ENCODE assay signal across 14 mouse cellular contexts in genomic region chr14:25301336-25302031, GRCm38 (mm10).
DNase-seq lines count a peak whose midpoint lies in the region; ATAC-seq and TF ChIP-seq lines count a peak whose summit lies in the region.
"Had no signal": no experiment of that assay in that cellular context is flagged by ENCODE, and none has a peak within 500 bp of the region (broad histone marks: within the 10 kb centered on the region; RNA-seq: fewer than 3 reads in every experiment).

No protein-coding gene starts in this region.

- TF ChIP-seq CTCF in hindbrain, postnatal 0 days (IDR thresholded peaks at IDR 0.05; ENCODE audit: low read depth) = no peak

- no peak for DNase-seq in embryonic facial prominence, embryonic 14.5 days (ENCODE audit: low spot score)
- no peak for DNase-seq in embryonic facial prominence, embryonic 10.5 days (ENCODE audit: low spot score)
- DNase-seq in midbrain, embryonic 14.5 days = no peak
- DNase-seq in midbrain, embryonic 11.5 days (ENCODE audit: low spot score, missing footprints) = no peak
- no peak for DNase-seq in hindbrain, postnatal 0 days (ENCODE audit: low spot score)
- DNase-seq in splenic B cell, adult 2 months (ENCODE audit: low read depth, low spot score) = peak; percentile 32
- DNase-seq in right cerebral cortex, postnatal 14 days = no peak
- DNase-seq in heart, postnatal 36 days = no peak
- DNase-seq: gastrocnemius, postnatal 25 days; kidney, adult 8-10 months; layer of hippocampus, adult 9-11 months; thymus, postnatal 25 days had no signal

- no peaks in the 10 kb centered on the region for H3K36me3 ChIP-seq in embryonic facial prominence, embryonic 14.5 days (ENCODE audit: control insufficient read depth, insufficient read depth, low read length)
- H3K36me3 ChIP-seq in embryonic facial prominence, embryonic 10.5 days (replicated peaks) = no peaks in the 10 kb centered on the region
- H3K36me3 ChIP-seq in midbrain, embryonic 14.5 days (ENCODE audit: control insufficient read depth, insufficient read depth, low read length) = no peaks in the 10 kb centered on the region
- no peaks in the 10 kb centered on the region for H3K36me3 ChIP-seq in midbrain, embryonic 11.5 days (ENCODE audit: control insufficient read depth, insufficient read depth, low read length)
- H3K36me3 ChIP-seq in hindbrain, postnatal 0 days (ENCODE audit: insufficient read depth, low read length) = no peaks in the 10 kb centered on the region
- no peaks in the 10 kb centered on the region for H3K36me3 ChIP-seq in splenic B cell, adult 2 months (ENCODE audit: control insufficient read depth, insufficient read depth, low read length, poor library complexity, severe bottlenecking)
- H3K36me3 ChIP-seq: G1E; lung, embryonic 15.5 days had no signal

- H3K4me1 ChIP-seq in embryonic facial prominence, embryonic 14.5 days (ENCODE audit: control insufficient read depth, insufficient read depth, low read length) = peaks cover 14% of the 10 kb centered on the region
- peaks cover 39% of the 10 kb centered on the region for H3K4me1 ChIP-seq in embryonic facial prominence, embryonic 10.5 days
- peaks cover 30% of the 10 kb centered on the region for H3K4me1 ChIP-seq in midbrain, embryonic 14.5 days (ENCODE audit: control insufficient read depth, insufficient read depth, low read length)
- peaks cover 24% of the 10 kb centered on the region for H3K4me1 ChIP-seq in midbrain, embryonic 11.5 days (ENCODE audit: control insufficient read depth, insufficient read depth, low read length)
- H3K4me1 ChIP-seq in hindbrain, postnatal 0 days (ENCODE audit: insufficient read depth, low read length) = 0 out of 2 replicates have a peak, but pooled peaks cover 4% of the 10 kb centered on the region

- intact Hi-C loops in heart, postnatal 36 days (cut with DNase I) = loop anchor here (5.0 kb wide), 1 partner anchor 524 kb away; no protein-coding TSS in a partner anchor

- no peak overlapping the region for H3K9ac ChIP-seq in embryonic facial prominence, embryonic 14.5 days (ENCODE audit: low read depth, low read length)
- H3K9ac ChIP-seq in midbrain, embryonic 14.5 days (replicated peaks; ENCODE audit: low read length) = no peak overlapping the region
- no peak overlapping the region for H3K9ac ChIP-seq in midbrain, embryonic 11.5 days (ENCODE audit: low read length)
- H3K9ac ChIP-seq in hindbrain, postnatal 0 days (replicated peaks; ENCODE audit: low read length) = no peak overlapping the region
- H3K9ac ChIP-seq: lung, embryonic 15.5 days had no signal

- no peak overlapping the region for H3K4me2 ChIP-seq in embryonic facial prominence, embryonic 14.5 days (ENCODE audit: low read depth, low read length)
- H3K4me2 ChIP-seq in midbrain, embryonic 14.5 days (ENCODE audit: low read length) = peak overlapping the region; percentile 16; the same call in 1 of the 2 replicates
- no peak overlapping the region for H3K4me2 ChIP-seq in midbrain, embryonic 11.5 days
- peak overlapping the region; percentile 31; the same call in 1 of the 2 replicates for H3K4me2 ChIP-seq in hindbrain, postnatal 0 days (ENCODE audit: low read depth, low read length)
- H3K4me2 ChIP-seq: lung, embryonic 15.5 days had no signal

- H3K9me3 ChIP-seq in embryonic facial prominence, embryonic 14.5 days (ENCODE audit: control insufficient read depth, low read length) = no peaks in the 10 kb centered on the region
- no peaks in the 10 kb centered on the region for H3K9me3 ChIP-seq in embryonic facial prominence, embryonic 10.5 days
- H3K9me3 ChIP-seq in midbrain, embryonic 14.5 days (ENCODE audit: control insufficient read depth, low read length) = no peaks in the 10 kb centered on the region
- no peaks in the 10 kb centered on the region for H3K9me3 ChIP-seq in midbrain, embryonic 11.5 days (ENCODE audit: control insufficient read depth, low read length)
- H3K9me3 ChIP-seq in hindbrain, postnatal 0 days (ENCODE audit: low read length) = no peaks in the 10 kb centered on the region
- H3K9me3 ChIP-seq: lung, embryonic 15.5 days had no signal

- H3K27me3 ChIP-seq in embryonic facial prominence, embryonic 14.5 days (replicated peaks; ENCODE audit: control insufficient read depth, insufficient read depth, low read length) = no peaks in the 10 kb centered on the region
- peaks cover 17% of the 10 kb centered on the region; the same call in 1 of the 2 replicates for H3K27me3 ChIP-seq in embryonic facial prominence, embryonic 10.5 days (replicated peaks; ENCODE audit: low read depth, poor library complexity, severe bottlenecking)
- no peaks in the 10 kb centered on the region for H3K27me3 ChIP-seq in midbrain, embryonic 14.5 days (ENCODE audit: control insufficient read depth, insufficient read depth, low read length)
- H3K27me3 ChIP-seq in midbrain, embryonic 11.5 days (ENCODE audit: control insufficient read depth, insufficient read depth, low read length) = no peaks in the 10 kb centered on the region
- H3K27me3 ChIP-seq in hindbrain, postnatal 0 days (ENCODE audit: insufficient read depth, low read length) = no peaks in the 10 kb centered on the region
- no peaks in the 10 kb centered on the region for H3K27me3 ChIP-seq in splenic B cell, adult 2 months (ENCODE audit: control insufficient read depth, insufficient read depth, low read length, poor library complexity, severe bottlenecking)
- H3K27me3 ChIP-seq: lung, embryonic 15.5 days had no signal

- peak; percentile 55; the same call in 1 of the 2 replicates for ATAC-seq in embryonic facial prominence, embryonic 14.5 days (ENCODE audit: low read depth)
- ATAC-seq in midbrain, embryonic 14.5 days (ENCODE audit: low FRiP score, low TSS enrichment) = no peak
- no peak for ATAC-seq in midbrain, embryonic 11.5 days (ENCODE audit: low FRiP score)
- ATAC-seq in hindbrain, postnatal 0 days = no peak; the same call in 1 of the 2 replicates

- no peak overlapping the region for H3K27ac ChIP-seq in embryonic facial prominence, embryonic 14.5 days (replicated peaks; ENCODE audit: low read depth, low read length)
- no peak overlapping the region for H3K27ac ChIP-seq in embryonic facial prominence, embryonic 10.5 days (replicated peaks)
- no peak overlapping the region for H3K27ac ChIP-seq in midbrain, embryonic 14.5 days (replicated peaks; ENCODE audit: low read depth, low read length)
- no peak overlapping the region for H3K27ac ChIP-seq in midbrain, embryonic 11.5 days (ENCODE audit: low read depth, low read length)
- no peak overlapping the region for H3K27ac ChIP-seq in hindbrain, postnatal 0 days
- H3K27ac ChIP-seq: lung, embryonic 15.5 days had no signal

- 53% methylated on average over 9 of the region's 9 CpGs for WGBS in embryonic facial prominence, embryonic 14.5 days
- whole genome bisulfite sequencing in embryonic facial prominence, embryonic 10.5 days = 43% methylated on average over 9 of the region's 9 CpGs
- 41% methylated on average over 9 of the region's 9 CpGs for WGBS in midbrain, embryonic 14.5 days
- WGBS in midbrain, embryonic 11.5 days = 47% methylated on average over 9 of the region's 9 CpGs
- 41% methylated on average over 9 of the region's 9 CpGs for whole genome bisulfite sequencing in hindbrain, postnatal 0 days

- H3K4me3 ChIP-seq in embryonic facial prominence, embryonic 14.5 days (ENCODE audit: low read depth, low read length) = no peak overlapping the region
- H3K4me3 ChIP-seq in embryonic facial prominence, embryonic 10.5 days = no peak overlapping the region
- no peak overlapping the region for H3K4me3 ChIP-seq in midbrain, embryonic 14.5 days (replicated peaks; ENCODE audit: low read depth, low read length)
- no peak overlapping the region for H3K4me3 ChIP-seq in midbrain, embryonic 11.5 days (ENCODE audit: low read depth, low read length)
- no peak overlapping the region for H3K4me3 ChIP-seq in hindbrain, postnatal 0 days (ENCODE audit: low read length)
- H3K4me3 ChIP-seq: lung, embryonic 15.5 days had no signal

Comparison
In these comparisons a context has a peak if more than half of its experiments do, and no peak if none do; other contexts are left out.
1. H3K4me2 ChIP-seq: peak in midbrain, embryonic 14.5 days (single experiment) and hindbrain, postnatal 0 days (single experiment); none in embryonic facial prominence, embryonic 14.5 days (single experiment) and midbrain, embryonic 11.5 days (single experiment).